Mouse (Mus musculus): ENCODE data around the gene Tbc1d25. TPM values are rescaled to one million over a fixed set of nuclear protein-coding genes. Genes with fewer than 3 reads are reported as not detected.

The Tbc1d25 gene
- polyA plus RNA-seq, 1 experiment from 2014 or later, result 19.0 TPM

DNA sequence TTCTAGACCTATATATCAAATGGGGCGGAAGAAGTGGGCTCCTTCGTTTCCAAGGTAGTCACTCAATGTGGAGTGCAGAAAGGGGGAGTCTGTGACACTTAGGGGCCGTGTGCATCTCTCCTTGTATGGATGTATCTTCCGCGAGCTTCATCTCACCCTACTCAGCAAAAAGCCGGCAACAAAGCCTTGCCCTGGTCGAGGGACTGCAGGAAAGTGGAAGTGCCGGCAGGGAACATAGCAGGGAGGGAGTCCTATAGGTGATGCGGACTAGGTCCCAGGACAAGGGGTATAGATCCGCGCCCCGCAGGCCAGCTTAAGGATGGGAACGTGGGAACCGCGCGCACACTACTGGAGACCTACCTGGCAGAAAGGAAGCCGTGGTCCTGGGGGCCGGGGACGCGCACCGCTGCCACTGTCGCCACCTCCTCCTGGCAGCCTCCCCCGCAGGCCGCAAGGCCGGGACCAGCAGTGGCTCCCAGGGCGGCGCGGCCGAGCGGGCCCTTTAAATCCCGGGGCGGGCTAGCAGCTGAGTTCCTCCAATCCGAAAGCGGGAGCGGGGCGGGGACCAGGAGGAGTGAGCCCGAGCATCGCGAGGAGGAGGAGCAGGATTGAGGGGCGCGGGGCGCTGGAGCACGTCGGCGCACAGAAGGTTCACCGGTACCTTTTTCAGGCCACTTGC, 30.2 kb upstream of the Tbc1d25 start, which contains the start of gene Porcn:
Gene Porcn (minus strand): TSS at position 511 of the 679 bp plus-strand sequence.
- no peaks in the 10 kb centered on the region for H3K9me3 ChIP-seq
- H3K4me3 ChIP-seq (replicated peaks), result peak within 1 kb of the TSS; percentile 54
- peak within 1 kb of the TSS; percentile 70 for H3K9ac ChIP-seq (replicated peaks)
- ATAC-seq, result peak; percentile 96
- 0 out of 2 replicates have a peak, but pooled peaks cover 4% of the 10 kb centered on the region for H3K36me3 ChIP-seq
- peak within 1 kb of the TSS; percentile 52 for H3K4me2 ChIP-seq (replicated peaks)
- no peaks in the 10 kb centered on the region for H3K27me3 ChIP-seq
- peak within 1 kb of the TSS; percentile 62 for H3K27ac ChIP-seq
- H3K4me1 ChIP-seq (replicated peaks), result no peaks in the 10 kb centered on the region; the same call in 1 of the 2 replicates
- 17% methylated on average over 39 of the region's 46 CpGs for WGBS

DNA sequence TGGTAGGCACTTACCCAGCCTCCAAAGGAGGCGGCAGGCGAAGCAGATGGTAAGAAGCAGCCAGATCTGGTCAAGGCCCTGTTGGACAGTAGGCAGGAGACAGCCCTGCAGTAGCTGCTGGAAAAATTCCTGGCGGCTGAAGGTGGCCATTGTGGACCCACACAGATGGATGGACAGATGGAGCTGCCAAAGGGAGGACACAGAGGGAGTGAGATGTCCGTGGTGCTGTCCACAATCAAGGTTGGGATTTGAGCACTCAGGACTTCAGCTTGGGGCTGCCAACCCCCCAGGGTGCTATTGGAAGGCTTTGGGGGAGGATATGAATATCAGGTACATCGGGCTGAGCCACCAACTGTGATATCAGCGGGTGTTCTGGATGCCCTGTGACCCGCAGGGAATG, 29.6 kb upstream of the Tbc1d25 start:
- Histone ChIP-seq H3K4me3 (replicated peaks) (peak overlapping the region; percentile 54), H3K9me3 (no peaks in the 10 kb centered on the region), H3K9ac (replicated peaks) (peak overlapping the region; percentile 70), H3K4me1 (replicated peaks) (no peaks in the 10 kb centered on the region; the same call in 1 of the 2 replicates), H3K4me2 (replicated peaks) (peak overlapping the region; percentile 52), H3K27me3 (no peaks in the 10 kb centered on the region), H3K27ac (peak overlapping the region; percentile 62; the same call in 1 of the 2 replicates), H3K36me3 (peaks cover 9% of the 10 kb centered on the region; the same call in 1 of the 2 replicates)
- ATAC-seq, result no peak
- WGBS, result 40% methylated on average over 7 of the region's 7 CpGs

DNA sequence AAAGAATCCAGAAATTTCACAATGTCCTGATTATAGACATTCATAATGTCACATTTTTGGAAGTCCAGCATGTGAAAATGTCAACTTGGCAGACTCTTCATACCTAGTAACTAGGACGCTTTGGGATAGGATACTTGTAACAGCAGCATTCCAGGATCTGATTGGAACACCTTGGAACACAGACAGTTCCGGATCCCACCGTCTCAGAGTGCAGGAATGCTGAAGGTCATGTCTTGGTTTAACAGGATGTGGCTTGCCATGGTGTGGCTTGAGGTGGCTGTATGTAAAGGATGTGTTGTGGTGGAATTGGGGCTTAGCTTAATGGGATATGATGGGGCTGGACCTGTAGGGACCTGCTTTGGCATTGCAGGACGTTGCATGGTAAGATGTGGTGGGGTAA, 29.1 kb upstream of the Tbc1d25 start:
- peaks cover 9% of the 10 kb centered on the region; the same call in 1 of the 2 replicates for H3K36me3 ChIP-seq
- no peaks in the 10 kb centered on the region for H3K27me3 ChIP-seq
- no peak overlapping the region for H3K27ac ChIP-seq
- peak overlapping the region; percentile 52 for H3K4me2 ChIP-seq (replicated peaks)
- no peak overlapping the region for H3K9ac ChIP-seq (replicated peaks)
- no peaks in the 10 kb centered on the region for H3K9me3 ChIP-seq
- no peak for ATAC-seq
- H3K4me3 ChIP-seq (replicated peaks), result peak overlapping the region; percentile 54; the same call in 1 of the 2 replicates
- H3K4me1 ChIP-seq (replicated peaks), result no peaks in the 10 kb centered on the region; the same call in 1 of the 2 replicates
- WGBS, result 76% methylated on average over 4 of the region's 4 CpGs

DNA sequence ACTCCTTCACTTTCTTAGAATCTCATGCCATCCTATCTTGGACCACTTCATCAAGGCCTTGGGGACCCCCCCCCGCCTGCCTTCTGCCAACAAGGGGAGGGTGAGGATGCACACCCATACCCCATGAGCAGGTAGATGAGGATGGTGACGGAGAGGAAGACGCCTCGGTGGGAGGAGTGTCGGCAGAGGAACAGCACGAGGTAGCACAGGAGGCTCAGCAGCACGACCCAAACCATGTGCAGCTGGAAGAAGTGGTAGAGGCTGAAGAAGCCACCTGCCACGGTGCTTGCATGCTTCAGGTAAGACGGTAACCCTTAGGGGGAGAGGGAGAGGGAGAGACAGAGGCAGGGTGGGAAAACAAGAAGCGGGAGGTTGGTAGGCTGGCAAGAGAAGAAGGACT, 28.1 kb upstream of the Tbc1d25 start:
- Histone ChIP-seq H3K27ac (no peak overlapping the region), H3K27me3 (no peaks in the 10 kb centered on the region), H3K4me2 (replicated peaks) (no peak overlapping the region), H3K4me1 (replicated peaks) (no peaks in the 10 kb centered on the region; the same call in 1 of the 2 replicates), H3K36me3 (peaks cover 16% of the 10 kb centered on the region), H3K9ac (replicated peaks) (no peak overlapping the region), H3K9me3 (no peaks in the 10 kb centered on the region), H3K4me3 (replicated peaks) (no peak overlapping the region)
- WGBS, result 80% methylated on average over 10 of the region's 10 CpGs
- no peak for ATAC-seq

DNA sequence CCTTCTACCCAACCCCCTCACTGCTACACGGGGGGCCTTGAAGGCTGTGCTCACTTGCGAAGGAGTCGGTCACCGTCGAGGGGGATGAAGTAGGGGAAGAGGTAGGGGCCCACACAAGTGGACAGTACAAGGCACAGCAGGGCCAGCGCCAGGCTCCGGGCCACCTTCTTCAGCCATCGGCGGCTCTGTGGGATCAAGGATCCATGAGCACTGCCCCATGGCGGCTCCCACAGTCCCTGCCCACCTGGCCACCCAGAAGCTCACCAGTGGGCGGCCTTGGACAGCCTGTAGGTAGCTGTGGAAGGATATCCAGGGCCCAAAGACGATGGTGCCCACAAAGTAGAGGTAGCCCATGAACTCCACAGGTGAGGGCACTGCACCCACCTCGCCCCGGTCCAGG, 27.1 kb upstream of the Tbc1d25 start:
- Histone ChIP-seq H3K27me3 (no peaks in the 10 kb centered on the region), H3K9me3 (no peaks in the 10 kb centered on the region), H3K4me2 (replicated peaks) (no peak overlapping the region), H3K4me3 (replicated peaks) (no peak overlapping the region), H3K36me3 (peaks cover 21% of the 10 kb centered on the region), H3K4me1 (replicated peaks) (no peaks in the 10 kb centered on the region; the same call in 1 of the 2 replicates), H3K9ac (replicated peaks) (no peak overlapping the region), H3K27ac (no peak overlapping the region)
- no peak for ATAC-seq
- WGBS, result 82% methylated on average over 14 of the region's 14 CpGs

DNA sequence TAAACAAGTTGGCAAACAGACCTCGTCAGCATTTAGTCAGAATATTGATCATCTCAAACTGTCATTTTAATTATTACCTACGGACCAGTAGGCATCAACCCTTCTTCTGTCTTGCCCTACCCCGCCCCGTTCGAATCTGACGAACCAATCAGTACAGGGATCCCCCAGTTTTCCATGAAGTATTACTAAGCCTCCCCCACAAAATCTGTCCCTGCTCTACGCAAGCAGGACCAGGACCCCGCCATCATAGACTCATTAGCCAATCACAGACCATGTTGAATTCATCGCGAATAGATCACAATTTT, 17.4 kb upstream of the Tbc1d25 start, which contains the start of gene Ebp:
Gene Ebp (minus strand): TSS at position 94 of the 305 bp plus-strand sequence.
- Histone ChIP-seq H3K4me2 (replicated peaks) (peak within 1 kb of the TSS; percentile 62), H3K9me3 (no peaks in the 10 kb centered on the region)
- WGBS, result 28% methylated on average over 10 of the region's 10 CpGs

DNA sequence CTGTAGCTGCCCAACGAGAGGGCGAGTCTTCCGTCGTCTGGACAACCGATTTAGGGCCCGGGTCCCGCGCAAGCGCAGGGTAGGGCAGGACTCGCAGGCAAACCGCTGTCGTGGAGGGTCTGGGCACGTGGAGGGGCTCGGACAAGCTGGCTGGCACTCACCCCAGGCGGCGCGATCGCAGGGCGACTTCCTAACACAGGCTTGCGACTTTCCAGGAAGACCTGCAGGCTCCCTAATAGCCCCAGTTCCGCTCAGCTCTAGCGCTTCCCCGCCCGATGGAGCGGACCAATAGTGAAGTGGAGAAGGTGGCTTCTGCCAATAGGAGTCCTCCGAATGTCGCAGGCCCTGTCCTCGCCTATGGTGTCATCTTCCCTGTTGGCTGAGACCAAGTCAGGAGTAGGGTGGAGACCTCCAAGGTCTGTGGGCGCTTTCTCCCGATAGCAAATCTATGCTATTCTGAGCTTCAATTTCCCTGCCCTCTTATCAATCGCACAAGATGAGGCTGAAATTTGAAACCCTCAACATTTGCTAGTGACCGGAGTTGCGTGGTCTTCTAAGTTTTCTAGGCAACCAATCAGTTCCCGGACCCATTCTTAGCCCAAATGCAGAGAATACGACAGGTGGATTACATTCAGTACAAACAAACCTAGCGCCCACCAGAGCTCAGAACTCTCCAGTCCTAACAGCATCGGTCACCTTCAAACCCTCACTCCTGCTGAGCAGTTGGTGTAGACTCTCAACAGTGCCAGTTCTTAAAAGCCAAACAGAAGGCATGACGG, 16.8 kb upstream of the Tbc1d25 start:
- ATAC-seq, result peak; percentile 98
- peak overlapping the region; percentile 62 for H3K4me2 ChIP-seq (replicated peaks)
- H3K27ac ChIP-seq, result peak overlapping the region; percentile 77
- 0 out of 2 replicates have a peak, but pooled peaks cover 6% of the 10 kb centered on the region for H3K4me1 ChIP-seq (replicated peaks)
- no peaks in the 10 kb centered on the region; the same call in 1 of the 2 replicates for H3K36me3 ChIP-seq
- H3K9me3 ChIP-seq, result no peaks in the 10 kb centered on the region
- H3K27me3 ChIP-seq, result no peaks in the 10 kb centered on the region
- peak overlapping the region; percentile 49 for H3K4me3 ChIP-seq (replicated peaks)
- WGBS, result 22% methylated on average over 34 of the region's 38 CpGs
- H3K9ac ChIP-seq (replicated peaks), result peak overlapping the region; percentile 61

More for the DNA sequence above, 17.4 kb upstream of the Tbc1d25 start, which contains the start of gene Ebp:
- H3K4me3 ChIP-seq (replicated peaks), result peak within 1 kb of the TSS; percentile 49
- H3K4me1 ChIP-seq (replicated peaks), result 0 out of 2 replicates have a peak, but pooled peaks cover 6% of the 10 kb centered on the region
- H3K27me3 ChIP-seq, result no peaks in the 10 kb centered on the region
- no peaks in the 10 kb centered on the region; the same call in 1 of the 2 replicates for H3K36me3 ChIP-seq
- H3K27ac ChIP-seq, result peak within 1 kb of the TSS; percentile 77
- 0 out of 2 replicates have a peak, but pooled peaks have one; percentile 18 for ATAC-seq
- peak within 1 kb of the TSS; percentile 61 for H3K9ac ChIP-seq (replicated peaks)

DNA sequence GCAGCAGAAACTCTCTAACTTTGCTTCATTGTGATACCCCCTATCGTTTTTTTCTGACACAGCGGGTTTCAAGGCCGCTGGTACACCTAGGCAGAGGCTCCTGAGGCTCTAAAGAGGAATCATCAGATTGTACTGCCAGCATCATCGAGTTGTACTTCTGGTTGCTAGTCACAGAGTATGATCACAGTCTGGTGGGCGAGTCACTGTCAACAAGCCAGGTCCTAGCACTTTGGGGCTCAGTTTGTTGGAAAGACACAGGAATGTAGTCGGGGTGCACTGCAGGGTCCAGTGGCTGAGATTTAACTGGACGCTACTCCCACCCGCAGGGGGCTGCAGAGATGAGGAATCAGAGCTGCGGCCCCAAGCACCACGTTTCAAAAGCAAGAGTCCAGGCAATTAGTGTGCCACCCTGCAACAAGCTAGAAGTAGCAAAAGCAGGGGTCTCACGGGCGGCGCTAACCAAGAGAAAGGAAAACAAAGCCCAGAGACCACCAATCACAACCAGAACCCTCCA, 16.2 kb upstream of the Tbc1d25 start:
- Histone ChIP-seq H3K27me3 (no peaks in the 10 kb centered on the region), H3K36me3 (no peaks in the 10 kb centered on the region), H3K27ac (peak overlapping the region; percentile 77), H3K4me3 (replicated peaks) (peak overlapping the region; percentile 49), H3K4me2 (replicated peaks) (peak overlapping the region; percentile 62), H3K9me3 (no peaks in the 10 kb centered on the region), H3K9ac (replicated peaks) (peak overlapping the region; percentile 61), H3K4me1 (replicated peaks) (0 out of 2 replicates have a peak, but pooled peaks cover 6% of the 10 kb centered on the region)
- WGBS, result 16% methylated on average over 13 of the region's 13 CpGs
- ATAC-seq, result no peak; the same call in 1 of the 2 replicates

DNA sequence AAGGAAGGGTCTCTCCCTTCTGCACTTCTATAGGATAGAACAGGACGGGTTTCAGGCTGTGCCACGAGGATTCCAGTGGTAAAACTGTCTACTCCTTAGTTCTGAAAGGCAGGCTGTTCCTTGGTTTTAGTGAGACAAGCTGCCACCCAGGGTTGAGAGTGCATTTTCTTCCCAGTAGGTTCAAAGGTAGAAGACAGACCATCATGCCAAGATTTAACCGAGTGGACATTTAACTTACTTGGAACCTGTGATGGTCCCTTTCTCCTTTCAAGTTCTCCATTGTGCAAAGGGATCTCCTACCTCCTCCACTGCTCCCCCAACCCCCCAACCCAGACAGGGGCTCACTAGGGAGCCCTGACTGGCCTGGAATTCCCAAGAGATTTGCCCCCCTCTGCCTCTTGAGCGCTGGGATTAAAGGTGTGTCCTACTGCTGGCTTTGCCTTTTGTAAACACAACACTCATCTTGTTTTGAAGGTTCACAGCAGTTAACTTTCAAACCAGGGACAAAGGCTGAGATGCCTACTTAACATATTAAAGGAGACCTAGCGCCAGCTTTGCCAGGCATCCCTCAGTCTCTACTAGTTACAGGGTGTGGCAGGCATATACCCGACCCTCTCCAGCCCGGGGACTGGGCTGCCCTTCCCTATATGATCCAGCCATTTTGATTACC, 7.0 kb upstream of the Tbc1d25 start:
- Histone ChIP-seq H3K4me2 (replicated peaks) (no peak overlapping the region), H3K27me3 (no peaks in the 10 kb centered on the region), H3K9me3 (no peaks in the 10 kb centered on the region), H3K9ac (replicated peaks) (no peak overlapping the region), H3K4me1 (replicated peaks) (no peaks in the 10 kb centered on the region), H3K4me3 (replicated peaks) (no peak overlapping the region), H3K27ac (no peak overlapping the region), H3K36me3 (peaks cover 22% of the 10 kb centered on the region; the same call in 1 of the 2 replicates)
- WGBS, result 16% methylated on average over 7 of the region's 7 CpGs
- no peak for ATAC-seq

DNA sequence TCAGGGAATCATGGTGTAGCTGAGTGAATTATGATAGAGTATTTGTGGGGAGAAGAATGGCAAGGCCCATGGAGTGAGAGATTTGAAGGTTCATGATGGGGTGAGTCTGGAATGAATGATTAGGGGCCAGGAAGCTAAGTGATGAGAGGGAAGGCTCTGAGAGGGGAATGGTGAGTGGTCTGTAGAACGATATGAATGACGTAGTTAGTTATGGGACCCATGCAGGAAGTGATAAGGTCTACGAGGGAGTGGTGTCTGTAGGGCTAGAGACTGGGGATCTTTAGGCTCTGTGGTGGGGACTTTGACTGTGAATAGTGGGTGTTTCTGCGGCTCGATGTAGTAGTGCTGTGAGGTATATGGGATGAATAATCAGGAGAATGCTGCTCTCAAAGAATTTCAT, 3.7 kb upstream of the Tbc1d25 start:
- no peak for ATAC-seq
- H3K36me3 ChIP-seq, result 0 out of 2 replicates have a peak, but pooled peaks cover 4% of the 10 kb centered on the region
- H3K27ac ChIP-seq, result no peak overlapping the region
- no peaks in the 10 kb centered on the region for H3K27me3 ChIP-seq
- H3K4me1 ChIP-seq (replicated peaks), result peaks cover 4% of the 10 kb centered on the region
- H3K9me3 ChIP-seq, result no peaks in the 10 kb centered on the region
- H3K9ac ChIP-seq (replicated peaks), result no peak overlapping the region
- WGBS, result 92% methylated on average over 5 of the region's 5 CpGs
- H3K4me2 ChIP-seq (replicated peaks), result no peak overlapping the region
- no peak overlapping the region for H3K4me3 ChIP-seq (replicated peaks)

DNA sequence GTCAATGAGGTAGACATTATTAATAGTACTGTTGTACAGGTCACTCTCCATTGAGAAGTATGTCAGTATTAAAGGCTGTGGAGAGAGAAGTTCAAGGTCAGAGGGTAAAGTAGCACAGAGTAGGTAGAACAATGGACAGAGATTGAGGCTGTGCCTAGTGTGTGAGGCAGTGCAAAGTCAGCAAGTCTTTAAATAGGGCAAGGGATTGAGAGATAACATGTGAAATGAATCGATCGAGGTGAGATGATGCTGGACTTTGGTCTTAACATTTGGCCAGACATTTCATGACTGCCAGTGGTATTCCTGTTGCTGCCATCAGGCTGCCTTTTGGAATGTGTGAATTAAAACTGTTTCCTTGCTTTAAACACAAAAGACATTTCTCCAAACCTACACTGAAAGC, 2.9 kb upstream of the Tbc1d25 start:
- 100% methylated on average over 2 of the region's 2 CpGs for WGBS
- H3K27me3 ChIP-seq, result no peaks in the 10 kb centered on the region
- H3K4me3 ChIP-seq (replicated peaks), result no peak overlapping the region
- no peak for ATAC-seq
- H3K9ac ChIP-seq (replicated peaks), result no peak overlapping the region
- no peaks in the 10 kb centered on the region for H3K36me3 ChIP-seq
- no peaks in the 10 kb centered on the region for H3K9me3 ChIP-seq
- H3K4me2 ChIP-seq (replicated peaks), result no peak overlapping the region
- H3K27ac ChIP-seq, result no peak overlapping the region
- H3K4me1 ChIP-seq (replicated peaks), result peaks cover 7% of the 10 kb centered on the region
